Mouse (Mus musculus): ENCODE data around the gene Hspe1. TPM values are rescaled to one million over a fixed set of nuclear protein-coding genes. Genes with fewer than 3 reads are reported as not detected.

Gene Hspe1
- polyA plus RNA-seq, 1 experiment = 10.7 TPM

- WGBS = 84% methylated on average over 5 of the region's 5 CpGs
- H3K4me3 ChIP-seq (ENCODE audit: low read depth, low read length) = no peak overlapping the region
- no peak for TF ChIP-seq POLR2A (IDR thresholded peaks at IDR 0.05; ENCODE audit: low read depth, low read length)
- TF ChIP-seq CTCF (IDR thresholded peaks at IDR 0.05; ENCODE audit: extremely low read depth, insufficient read length, insufficient replicate concordance, low read depth, low read length) = no peak
- H3K4me1 ChIP-seq (ENCODE audit: control insufficient read depth, insufficient read depth, insufficient read length, low read length) = peaks cover 5% of the 10 kb centered on the region; the same call in 1 of the 2 replicates
- H3K36me3 ChIP-seq (ENCODE audit: control insufficient read depth, insufficient read depth, low read length) = 0 out of 2 replicates have a peak, but pooled peaks cover 2% of the 10 kb centered on the region
- no peaks in the 10 kb centered on the region for H3K27me3 ChIP-seq (ENCODE audit: control insufficient read depth, insufficient read depth, low read length)
- no peak overlapping the region for H3K27ac ChIP-seq (ENCODE audit: insufficient read depth, low read depth, low read length)
Observed at GRCm38 (mm10) chr1:55129716-55130115, 41.8 kb downstream of the Hspe1 start.

GRCm38 (mm10) chr1:55130190-55130916, 42.4 kb downstream of the Hspe1 start:
- 0 out of 2 replicates have a peak, but pooled peaks cover 4% of the 10 kb centered on the region for H3K36me3 ChIP-seq (ENCODE audit: control insufficient read depth, insufficient read depth, low read length)
- H3K4me3 ChIP-seq (ENCODE audit: low read depth, low read length) = peak overlapping the region; percentile 61
- no peaks in the 10 kb centered on the region for H3K27me3 ChIP-seq (ENCODE audit: control insufficient read depth, insufficient read depth, low read length)
- peaks cover 5% of the 10 kb centered on the region; the same call in 1 of the 2 replicates for H3K4me1 ChIP-seq (ENCODE audit: control insufficient read depth, insufficient read depth, insufficient read length, low read length)
- TF ChIP-seq POLR2A (IDR thresholded peaks at IDR 0.05; ENCODE audit: low read depth, low read length) (no peak), CTCF (IDR thresholded peaks at IDR 0.05; ENCODE audit: extremely low read depth, insufficient read length, insufficient replicate concordance, low read depth, low read length) (no peak)
- 64% methylated on average over 10 of the region's 10 CpGs for WGBS
- peak overlapping the region; percentile 75 for H3K27ac ChIP-seq (ENCODE audit: insufficient read depth, low read depth, low read length)

- Histone ChIP-seq H3K4me3 (ENCODE audit: low read depth, low read length) (peak within 1 kb of the TSS; percentile 93), H3K36me3 (ENCODE audit: control insufficient read depth, insufficient read depth, low read length) (0 out of 2 replicates have a peak, but pooled peaks cover 4% of the 10 kb centered on the region), H3K27ac (ENCODE audit: insufficient read depth, low read depth, low read length) (peak within 1 kb of the TSS; percentile 91), H3K27me3 (ENCODE audit: control insufficient read depth, insufficient read depth, low read length) (no peaks in the 10 kb centered on the region), H3K4me1 (ENCODE audit: control insufficient read depth, insufficient read depth, insufficient read length, low read length) (peaks cover 5% of the 10 kb centered on the region; the same call in 1 of the 2 replicates)
- TF ChIP-seq POLR2A (IDR thresholded peaks at IDR 0.05; ENCODE audit: low read depth, low read length) (peak; percentile 80), CTCF (IDR thresholded peaks at IDR 0.05; ENCODE audit: extremely low read depth, insufficient read length, insufficient replicate concordance, low read depth, low read length) (no peak)
- under 1% methylated on average over 42 of the region's 42 CpGs for WGBS
Observed at GRCm38 (mm10) chr1:55130943-55131401, 43.0 kb downstream of the Hspe1 start, which contains the start of gene Mob4. Mob4 (plus strand) TSS chr1:55131231.

GRCm38 (mm10) chr1:55131424-55132014, 43.6 kb downstream of the Hspe1 start:
- Histone ChIP-seq H3K27ac (ENCODE audit: insufficient read depth, low read depth, low read length) (peak overlapping the region; percentile 91), H3K4me1 (ENCODE audit: control insufficient read depth, insufficient read depth, insufficient read length, low read length) (peaks cover 5% of the 10 kb centered on the region; the same call in 1 of the 2 replicates), H3K4me3 (ENCODE audit: low read depth, low read length) (peak overlapping the region; percentile 93), H3K27me3 (ENCODE audit: control insufficient read depth, insufficient read depth, low read length) (no peaks in the 10 kb centered on the region), H3K36me3 (ENCODE audit: control insufficient read depth, insufficient read depth, low read length) (0 out of 2 replicates have a peak, but pooled peaks cover 4% of the 10 kb centered on the region)
- WGBS = under 1% methylated on average over 47 of the region's 47 CpGs
- no peak for TF ChIP-seq CTCF (IDR thresholded peaks at IDR 0.05; ENCODE audit: extremely low read depth, insufficient read length, insufficient replicate concordance, low read depth, low read length)
- TF ChIP-seq POLR2A (IDR thresholded peaks at IDR 0.05; ENCODE audit: low read depth, low read length) = no peak

GRCm38 (mm10) chr1:55132308-55132707, 44.4 kb downstream of the Hspe1 start:
- H3K36me3 ChIP-seq (ENCODE audit: control insufficient read depth, insufficient read depth, low read length) = peaks cover 5% of the 10 kb centered on the region; the same call in 1 of the 2 replicates
- H3K27ac ChIP-seq (ENCODE audit: insufficient read depth, low read depth, low read length) = 0 out of 2 replicates have a peak overlapping the region, but pooled peaks have one; percentile 8
- 23% methylated on average over 4 of the region's 4 CpGs for WGBS
- H3K4me3 ChIP-seq (ENCODE audit: low read depth, low read length) = no peak overlapping the region
- TF ChIP-seq POLR2A (IDR thresholded peaks at IDR 0.05; ENCODE audit: low read depth, low read length) = no peak
- TF ChIP-seq CTCF (IDR thresholded peaks at IDR 0.05; ENCODE audit: extremely low read depth, insufficient read length, insufficient replicate concordance, low read depth, low read length) = no peak
- peaks cover 5% of the 10 kb centered on the region; the same call in 1 of the 2 replicates for H3K4me1 ChIP-seq (ENCODE audit: control insufficient read depth, insufficient read depth, insufficient read length, low read length)
- no peaks in the 10 kb centered on the region for H3K27me3 ChIP-seq (ENCODE audit: control insufficient read depth, insufficient read depth, low read length)

- H3K27ac ChIP-seq (ENCODE audit: insufficient read depth, low read depth, low read length) = no peak overlapping the region
- H3K4me1 ChIP-seq (ENCODE audit: control insufficient read depth, insufficient read depth, insufficient read length, low read length) = peaks cover 5% of the 10 kb centered on the region; the same call in 1 of the 2 replicates
- no peaks in the 10 kb centered on the region for H3K27me3 ChIP-seq (ENCODE audit: control insufficient read depth, insufficient read depth, low read length)
- 37% methylated on average over 2 of the region's 2 CpGs for WGBS
- TF ChIP-seq POLR2A (IDR thresholded peaks at IDR 0.05; ENCODE audit: low read depth, low read length) (no peak), CTCF (IDR thresholded peaks at IDR 0.05; ENCODE audit: extremely low read depth, insufficient read length, insufficient replicate concordance, low read depth, low read length) (no peak)
- H3K36me3 ChIP-seq (ENCODE audit: control insufficient read depth, insufficient read depth, low read length) = peaks cover 11% of the 10 kb centered on the region
- H3K4me3 ChIP-seq (ENCODE audit: low read depth, low read length) = no peak overlapping the region
Observed at GRCm38 (mm10) chr1:55133173-55133572, 45.2 kb downstream of the Hspe1 start.

GRCm38 (mm10) chr1:55134301-55134700, 46.4 kb downstream of the Hspe1 start:
- Histone ChIP-seq H3K4me1 (ENCODE audit: control insufficient read depth, insufficient read depth, insufficient read length, low read length) (peaks cover 5% of the 10 kb centered on the region; the same call in 1 of the 2 replicates), H3K27ac (ENCODE audit: insufficient read depth, low read depth, low read length) (no peak overlapping the region), H3K36me3 (ENCODE audit: control insufficient read depth, insufficient read depth, low read length) (peaks cover 12% of the 10 kb centered on the region), H3K27me3 (ENCODE audit: control insufficient read depth, insufficient read depth, low read length) (no peaks in the 10 kb centered on the region), H3K4me3 (ENCODE audit: low read depth, low read length) (no peak overlapping the region)
- 91% methylated on average over 3 of the region's 3 CpGs for WGBS
- no peak for TF ChIP-seq CTCF (IDR thresholded peaks at IDR 0.05; ENCODE audit: extremely low read depth, insufficient read length, insufficient replicate concordance, low read depth, low read length)
- no peak for TF ChIP-seq POLR2A (IDR thresholded peaks at IDR 0.05; ENCODE audit: low read depth, low read length)

All from small intestine, adult 2 months (tissue).